Mouse (Mus musculus) forebrain, embryonic 15.5 days (tissue): ENCODE measurements at regions not wholly inside any gene's neighbourhood (a gene's known extent, or its start where the extent isn't known, plus 50 kb on each side); places are given as distances from the start of the nearest gene placed in this dataset.

Experiments
- ATAC-seq: fragments of 200-750 bp; cut with Nextera tagmentation; replicated peaks from 2 replicates; pipeline ENCODE4 v1.8.0; 2017; ENCODE audit warnings: mild to moderate bottlenecking, moderate TSS enrichment, moderate library complexity
- H3K27ac ChIP-seq: fragments of 300-500 bp; sonication (generic); replicated peaks from 2 replicates; pipeline ENCODE4 v1.5.1; 2015; ENCODE audit warnings: mild to moderate bottlenecking, inconsistent platforms
- H3K27me3 ChIP-seq: fragments of 300-500 bp; sonication (generic); 2 replicates; pipeline ENCODE4 v1.6.1; 2015; ENCODE audit warnings: inconsistent platforms
- H3K36me3 ChIP-seq: fragments of 300-500 bp; sonication (generic); 2 replicates; pipeline ENCODE4 v1.6.1; 2015; ENCODE audit warnings: mild to moderate bottlenecking, inconsistent platforms
- H3K4me1 ChIP-seq: fragments of 300-500 bp; sonication (generic); 2 replicates; pipeline ENCODE4 v1.6.1; 2015; ENCODE audit warnings: inconsistent platforms
- H3K4me2 ChIP-seq: fragments of 300-500 bp; sonication (generic); replicated peaks from 2 replicates; pipeline ENCODE4 v1.6.1; 2015; ENCODE audit warnings: mild to moderate bottlenecking, inconsistent platforms
- H3K4me3 ChIP-seq: fragments of 300-500 bp; sonication (generic); 2 replicates; pipeline ENCODE4 v1.5.1; 2015; ENCODE audit warnings: mild to moderate bottlenecking, inconsistent platforms
- H3K9ac ChIP-seq: fragments of 300-500 bp; sonication (generic); replicated peaks from 2 replicates; pipeline ENCODE4 v1.6.1; 2015; ENCODE audit warnings: mild to moderate bottlenecking, inconsistent platforms
- H3K9me3 ChIP-seq: fragments of 300-500 bp; sonication (generic); 2 replicates; pipeline ENCODE4 v1.6.1; 2016; ENCODE audit warnings: inconsistent platforms
- WGBS: fragments of 180-500 bp; shearing (Covaris S2); methylation state at CpG from one replicate; pipeline ENCODE4 v1.1.7; 2015; ENCODE audit warnings: mixed read lengths; 5-methylcytosine and 5-hydroxymethylcytosine counted together

DNA sequence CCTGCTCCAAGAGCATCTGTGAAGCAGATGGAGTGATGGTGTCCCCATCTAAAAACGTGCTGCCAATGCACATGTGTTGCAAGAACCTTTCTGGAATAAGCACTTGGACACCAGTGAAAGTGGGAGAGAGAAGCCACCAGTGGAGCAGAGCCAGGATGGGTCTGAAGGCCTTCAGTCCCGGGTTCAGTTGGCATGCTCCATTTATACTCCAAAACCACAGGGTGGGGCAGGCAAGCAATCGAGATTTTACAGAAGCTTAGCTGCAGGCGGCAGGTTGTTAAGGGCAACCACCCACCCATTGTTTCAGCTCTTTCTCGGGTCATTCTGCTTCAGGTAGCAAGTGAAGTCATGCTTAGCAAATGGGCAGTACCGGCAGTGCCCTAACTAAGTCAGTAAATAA lies 51.8 kb upstream of the Sv2b start:
- no peak overlapping the region for H3K4me3 ChIP-seq
- H3K27me3 ChIP-seq, result no peaks in the 10 kb centered on the region
- 12% methylated on average over 6 of the region's 6 CpGs for WGBS
- H3K9me3 ChIP-seq, result no peaks in the 10 kb centered on the region
- peaks cover 6% of the 10 kb centered on the region; the same call in 1 of the 2 replicates for H3K4me1 ChIP-seq
- no peaks in the 10 kb centered on the region for H3K36me3 ChIP-seq
- H3K9ac ChIP-seq, result no peak overlapping the region
- ATAC-seq, result no peak
- no peak overlapping the region for H3K27ac ChIP-seq
- no peak overlapping the region for H3K4me2 ChIP-seq

DNA sequence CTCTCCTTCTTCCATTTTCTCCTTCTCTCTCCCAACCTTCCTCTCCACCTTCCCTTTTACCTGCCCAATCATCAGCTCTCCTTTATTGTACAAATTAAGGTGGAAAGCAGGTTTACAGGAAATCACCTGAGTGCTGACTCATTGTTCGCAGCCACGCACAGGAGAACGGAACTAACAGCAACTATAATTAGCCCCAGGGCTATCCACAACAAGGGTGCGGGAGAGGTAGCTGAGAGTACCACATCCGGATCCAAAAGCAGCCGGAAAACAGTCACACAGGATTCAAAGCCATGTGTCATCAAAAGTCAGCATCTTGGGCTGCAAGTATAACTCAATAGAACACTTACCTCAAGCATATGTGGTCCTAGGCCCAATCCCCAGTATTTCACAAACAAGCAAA lies 53.5 kb upstream of the Sv2b start:
- H3K9ac ChIP-seq, result no peak overlapping the region
- peaks cover 9% of the 10 kb centered on the region; the same call in 1 of the 2 replicates for H3K4me1 ChIP-seq
- no peak overlapping the region for H3K4me2 ChIP-seq
- 95% methylated on average over 6 of the region's 6 CpGs for WGBS
- H3K9me3 ChIP-seq, result no peaks in the 10 kb centered on the region
- H3K36me3 ChIP-seq, result no peaks in the 10 kb centered on the region
- H3K27me3 ChIP-seq, result no peaks in the 10 kb centered on the region
- H3K27ac ChIP-seq, result no peak overlapping the region
- H3K4me3 ChIP-seq, result no peak overlapping the region
- no peak for ATAC-seq

DNA sequence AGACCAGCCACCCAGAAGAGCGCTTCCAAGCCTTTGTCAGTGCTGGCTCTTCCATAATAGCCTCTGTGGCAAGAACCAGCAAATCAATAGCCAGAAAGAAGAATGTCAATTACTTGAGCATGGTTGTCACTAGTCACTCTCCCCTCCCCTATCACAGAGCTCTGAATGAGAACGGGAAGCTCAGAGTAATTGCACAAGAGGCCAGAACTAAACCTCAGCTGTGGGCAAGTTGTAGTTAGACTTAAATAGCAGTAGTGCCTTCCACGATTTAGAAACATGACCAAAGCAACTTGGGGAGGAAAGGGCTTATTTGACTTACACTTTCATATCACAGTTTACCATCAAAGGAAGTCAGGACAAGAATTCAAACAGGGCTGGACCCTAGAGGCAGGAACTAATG lies 56.4 kb upstream of the Sv2b start:
- Histone ChIP-seq H3K9ac (no peak overlapping the region), H3K9me3 (no peaks in the 10 kb centered on the region), H3K4me1 (peaks cover 9% of the 10 kb centered on the region; the same call in 1 of the 2 replicates), H3K36me3 (no peaks in the 10 kb centered on the region), H3K4me2 (no peak overlapping the region), H3K27me3 (no peaks in the 10 kb centered on the region), H3K27ac (no peak overlapping the region), H3K4me3 (no peak overlapping the region)
- WGBS, result 35% methylated on average over 3 of the region's 3 CpGs
- ATAC-seq, result no peak

DNA sequence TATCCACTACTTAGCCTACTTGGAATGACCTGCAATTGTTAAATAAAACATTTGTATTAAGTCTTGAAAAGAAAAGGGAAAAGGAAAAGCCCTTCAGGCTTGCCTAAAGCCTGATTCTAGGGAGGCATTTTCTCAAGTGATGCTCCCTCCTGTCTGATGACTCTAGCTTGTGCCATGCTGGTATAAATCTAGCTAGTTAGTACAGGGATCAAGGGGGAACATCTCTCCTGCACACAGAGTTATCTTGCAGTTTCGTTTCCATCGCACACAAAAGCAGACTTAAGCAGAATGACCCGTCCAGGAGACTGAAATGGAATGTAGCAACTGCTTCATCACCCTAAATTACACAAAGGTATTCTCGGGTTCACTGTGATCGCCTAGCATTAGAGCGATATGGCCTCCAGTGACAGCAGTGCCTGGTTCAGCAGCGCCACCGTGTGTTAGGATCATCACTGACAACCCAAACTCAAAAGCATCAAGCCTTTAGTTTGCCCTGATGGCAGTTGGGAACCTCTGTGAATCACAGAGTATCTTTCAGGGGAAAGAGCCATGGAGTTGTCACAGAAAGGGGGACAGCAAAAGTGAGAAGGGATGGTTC lies 57.3 kb upstream of the Sv2b start:
- Histone ChIP-seq H3K4me1 (peaks cover 3% of the 10 kb centered on the region; the same call in 1 of the 2 replicates), H3K9me3 (no peaks in the 10 kb centered on the region), H3K27me3 (no peaks in the 10 kb centered on the region), H3K9ac (no peak overlapping the region), H3K27ac (no peak overlapping the region), H3K4me2 (no peak overlapping the region), H3K36me3 (no peaks in the 10 kb centered on the region), H3K4me3 (no peak overlapping the region)
- peak; percentile 52 for ATAC-seq
- 6% methylated on average over 8 of the region's 8 CpGs for WGBS

DNA sequence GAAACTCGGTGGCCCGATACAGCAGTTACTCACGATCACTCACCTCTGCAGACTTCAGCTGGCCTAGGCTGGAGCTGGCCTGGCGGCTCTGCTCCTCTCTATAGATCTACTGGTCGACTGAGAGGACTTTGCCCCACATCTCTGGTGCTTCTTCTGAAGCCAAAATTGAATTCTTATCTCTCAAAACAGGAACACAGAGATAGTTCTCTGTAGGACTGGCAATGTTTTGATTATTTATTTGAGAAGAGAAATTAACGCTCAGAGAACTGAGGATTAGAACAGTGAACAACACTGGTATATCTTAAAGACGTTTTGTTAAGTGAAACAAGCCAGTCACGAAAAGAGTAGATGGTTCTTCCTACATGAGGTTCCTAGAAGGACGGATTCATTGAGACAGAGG lies 59.3 kb upstream of the Sv2b start:
- no peaks in the 10 kb centered on the region for H3K36me3 ChIP-seq
- no peaks in the 10 kb centered on the region for H3K27me3 ChIP-seq
- no peak overlapping the region for H3K4me2 ChIP-seq
- H3K9me3 ChIP-seq, result no peaks in the 10 kb centered on the region
- ATAC-seq, result no peak
- H3K4me3 ChIP-seq, result no peak overlapping the region
- WGBS, result 83% methylated on average over 9 of the region's 9 CpGs
- peaks cover 3% of the 10 kb centered on the region; the same call in 1 of the 2 replicates for H3K4me1 ChIP-seq
- no peak overlapping the region for H3K9ac ChIP-seq
- H3K27ac ChIP-seq, result no peak overlapping the region

DNA sequence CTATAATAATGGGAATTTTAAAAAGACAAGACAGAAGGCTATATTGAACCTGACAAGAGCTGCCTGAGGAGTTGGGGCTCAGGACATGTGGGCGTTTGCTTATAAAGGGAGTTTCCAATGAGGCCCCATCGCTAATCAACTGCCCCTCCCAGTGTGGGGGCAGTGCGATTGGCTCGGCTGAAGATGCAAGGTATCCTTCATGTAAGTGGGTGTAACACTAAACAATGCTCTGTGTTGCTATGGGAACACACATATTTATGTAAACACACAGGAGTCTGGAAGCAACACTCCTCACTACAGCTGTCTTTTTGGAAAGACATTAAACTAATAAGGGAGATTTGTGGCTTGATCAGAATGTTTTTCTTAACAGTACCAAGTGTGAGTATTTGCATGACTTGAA lies 60.3 kb upstream of the Sv2b start:
- Histone ChIP-seq H3K27ac (no peak overlapping the region), H3K9ac (no peak overlapping the region), H3K27me3 (no peaks in the 10 kb centered on the region), H3K36me3 (no peaks in the 10 kb centered on the region), H3K4me3 (no peak overlapping the region), H3K9me3 (no peaks in the 10 kb centered on the region), H3K4me1 (peaks cover 3% of the 10 kb centered on the region; the same call in 1 of the 2 replicates), H3K4me2 (no peak overlapping the region)
- WGBS, result 45% methylated on average over 4 of the region's 4 CpGs
- no peak for ATAC-seq

DNA sequence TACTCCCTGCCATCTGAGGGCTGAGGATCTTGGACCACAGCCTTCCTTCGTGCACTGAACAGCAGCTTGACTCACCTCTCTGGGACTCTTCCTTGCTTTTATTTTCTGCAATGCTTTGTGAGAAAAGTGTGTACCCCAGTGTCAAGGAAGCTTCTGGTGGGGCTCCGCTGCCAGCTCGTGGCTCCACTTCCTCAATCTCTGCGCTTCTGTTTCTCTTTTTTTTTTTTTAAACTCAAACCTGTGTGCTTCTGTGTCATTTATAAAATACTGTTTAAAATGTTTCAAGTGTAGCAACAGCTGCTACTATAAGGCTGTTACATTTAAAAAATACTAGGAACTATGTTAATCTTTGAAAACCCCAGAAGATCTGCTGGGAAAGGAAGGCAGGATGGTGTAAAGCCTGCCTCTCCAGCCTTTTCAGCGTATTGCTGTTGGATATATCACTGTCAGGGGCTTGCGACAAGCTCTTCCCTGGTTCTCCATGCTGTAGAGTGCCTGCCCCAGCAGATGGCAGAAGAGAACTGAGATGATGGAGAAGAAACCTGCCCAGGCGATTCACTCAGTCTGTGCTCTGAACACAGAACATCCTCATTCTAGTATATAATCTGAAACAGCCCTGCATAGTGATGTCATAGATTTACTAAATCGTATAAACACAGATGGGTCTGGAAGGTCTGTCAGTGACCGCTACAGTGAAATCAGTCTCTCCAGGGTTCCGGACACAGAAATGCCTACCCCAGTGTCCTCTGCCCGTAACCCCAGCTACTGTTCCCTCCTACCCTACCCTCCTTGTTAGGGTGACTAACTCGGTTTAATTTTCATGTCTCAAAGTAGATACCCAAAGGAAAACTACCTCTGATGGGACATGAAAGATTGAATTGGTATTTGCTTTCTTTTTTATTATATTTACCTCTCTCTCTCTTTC lies 61.8 kb upstream of the Sv2b start:
- no peaks in the 10 kb centered on the region for H3K27me3 ChIP-seq
- H3K4me1 ChIP-seq, result peaks cover 3% of the 10 kb centered on the region; the same call in 1 of the 2 replicates
- 50% methylated on average over 12 of the region's 12 CpGs for WGBS
- ATAC-seq, result peak; percentile 92
- no peaks in the 10 kb centered on the region for H3K36me3 ChIP-seq
- H3K9me3 ChIP-seq, result no peaks in the 10 kb centered on the region
- no peak overlapping the region for H3K4me2 ChIP-seq
- no peak overlapping the region for H3K27ac ChIP-seq
- H3K4me3 ChIP-seq, result no peak overlapping the region
- no peak overlapping the region for H3K9ac ChIP-seq

DNA sequence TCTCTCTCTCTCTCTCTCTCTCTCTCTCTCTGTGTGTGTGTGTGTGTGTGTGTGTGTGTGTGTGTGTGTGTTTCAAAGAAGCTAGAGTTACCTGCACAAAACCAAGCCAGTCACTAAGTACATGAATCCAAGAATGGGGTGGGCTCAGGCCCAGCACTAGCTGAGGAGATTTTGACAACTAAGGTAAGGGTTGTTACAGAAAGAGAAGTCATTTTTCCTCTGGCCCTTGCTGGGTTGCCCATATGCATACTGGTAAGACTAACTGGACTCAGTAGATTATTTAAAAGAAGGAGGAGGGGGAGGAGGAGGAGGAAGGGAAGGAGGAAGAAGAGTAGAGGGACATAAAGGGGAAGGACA lies 62.4 kb upstream of the Sv2b start:
- H3K4me1 ChIP-seq, result no peaks in the 10 kb centered on the region
- no peaks in the 10 kb centered on the region for H3K36me3 ChIP-seq
- H3K9me3 ChIP-seq, result no peaks in the 10 kb centered on the region
- H3K4me2 ChIP-seq, result no peak overlapping the region
- H3K27me3 ChIP-seq, result no peaks in the 10 kb centered on the region
- ATAC-seq, result no peak
- H3K27ac ChIP-seq, result no peak overlapping the region
- H3K9ac ChIP-seq, result no peak overlapping the region
- no peak overlapping the region for H3K4me3 ChIP-seq

DNA sequence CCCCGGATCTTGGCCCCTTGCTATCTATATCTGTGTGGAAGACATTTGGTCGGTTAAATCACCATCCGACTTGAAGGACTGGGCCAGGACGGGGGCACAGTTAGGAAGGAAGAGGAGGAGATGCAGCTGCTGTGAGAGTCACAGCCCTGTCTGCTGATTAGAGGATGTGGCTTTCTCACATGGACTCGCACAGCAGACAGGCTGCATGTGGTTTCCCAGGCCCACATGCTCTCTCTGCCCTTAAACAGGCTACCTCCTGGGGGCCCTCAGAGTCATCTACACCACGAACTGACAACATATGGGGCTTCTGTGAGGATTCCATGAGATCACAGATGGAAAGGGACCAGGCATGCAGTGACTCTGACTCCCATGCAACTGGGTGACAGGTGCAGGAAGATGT lies 62.9 kb upstream of the Sv2b start:
- H3K27ac ChIP-seq, result no peak overlapping the region
- no peaks in the 10 kb centered on the region for H3K9me3 ChIP-seq
- no peak overlapping the region for H3K9ac ChIP-seq
- no peaks in the 10 kb centered on the region for H3K4me1 ChIP-seq
- H3K36me3 ChIP-seq, result no peaks in the 10 kb centered on the region
- no peak for ATAC-seq
- no peak overlapping the region for H3K4me2 ChIP-seq
- 66% methylated on average over 6 of the region's 6 CpGs for WGBS
- no peak overlapping the region for H3K4me3 ChIP-seq
- H3K27me3 ChIP-seq, result no peaks in the 10 kb centered on the region

DNA sequence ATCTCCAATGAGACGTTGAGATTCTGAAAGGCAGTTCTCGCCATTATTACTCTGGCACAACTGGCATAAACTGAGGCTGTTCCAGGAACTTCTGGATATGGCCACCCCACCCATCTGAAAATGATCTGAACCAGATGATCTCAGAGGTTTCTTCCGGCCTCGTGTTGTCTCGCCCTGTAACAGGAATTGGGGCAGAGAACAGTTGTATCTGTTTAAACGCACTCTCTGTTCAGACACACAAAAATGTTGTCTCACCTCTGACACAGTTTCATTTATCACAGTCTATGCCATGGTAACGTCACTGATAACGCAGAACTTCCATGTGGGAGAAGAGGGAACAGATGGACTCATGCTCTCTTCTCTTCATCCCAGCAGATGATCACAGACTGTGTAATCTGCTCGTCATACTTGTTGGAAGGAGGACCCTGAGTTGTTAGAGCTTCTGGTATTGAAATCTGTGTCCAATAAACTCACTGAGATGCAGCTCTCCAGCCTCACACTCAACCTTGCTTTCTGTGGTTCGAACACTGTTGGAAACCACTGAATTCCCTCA lies 63.9 kb upstream of the Sv2b start:
- no peak for ATAC-seq
- no peak overlapping the region for H3K4me2 ChIP-seq

DNA sequence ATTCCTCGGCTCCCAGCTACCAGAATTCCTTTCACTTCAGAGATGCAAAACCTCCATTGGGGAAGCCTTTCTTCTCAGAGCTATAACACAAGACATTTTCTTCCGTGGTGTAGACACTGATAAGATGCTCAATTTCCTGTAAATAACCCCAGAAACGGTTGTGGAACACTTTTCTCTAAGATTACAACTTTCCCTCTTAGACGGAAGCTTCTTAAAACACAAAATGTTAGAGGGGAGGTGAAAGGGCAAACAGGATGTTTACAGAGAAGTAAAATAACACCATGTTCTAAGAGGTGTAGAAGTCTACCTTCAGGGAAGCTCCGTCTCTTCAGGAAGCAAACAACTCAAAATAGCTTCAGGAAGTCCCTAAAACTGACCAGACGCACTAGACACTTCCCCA lies 65.4 kb upstream of the Sv2b start:
- Histone ChIP-seq H3K4me2 (no peak overlapping the region), H3K4me3 (no peak overlapping the region), H3K27ac (no peak overlapping the region), H3K9ac (no peak overlapping the region), H3K27me3 (no peaks in the 10 kb centered on the region), H3K4me1 (no peaks in the 10 kb centered on the region), H3K36me3 (no peaks in the 10 kb centered on the region), H3K9me3 (no peaks in the 10 kb centered on the region)
- no peak for ATAC-seq
- WGBS, result 88% methylated on average over 6 of the region's 6 CpGs

More for the DNA sequence above, 63.9 kb upstream of the Sv2b start:
- Histone ChIP-seq H3K4me1 (no peaks in the 10 kb centered on the region), H3K4me3 (no peak overlapping the region), H3K27ac (no peak overlapping the region), H3K36me3 (no peaks in the 10 kb centered on the region), H3K9ac (no peak overlapping the region), H3K9me3 (no peaks in the 10 kb centered on the region), H3K27me3 (no peaks in the 10 kb centered on the region)
- 75% methylated on average over 10 of the region's 10 CpGs for whole genome bisulfite sequencing

DNA sequence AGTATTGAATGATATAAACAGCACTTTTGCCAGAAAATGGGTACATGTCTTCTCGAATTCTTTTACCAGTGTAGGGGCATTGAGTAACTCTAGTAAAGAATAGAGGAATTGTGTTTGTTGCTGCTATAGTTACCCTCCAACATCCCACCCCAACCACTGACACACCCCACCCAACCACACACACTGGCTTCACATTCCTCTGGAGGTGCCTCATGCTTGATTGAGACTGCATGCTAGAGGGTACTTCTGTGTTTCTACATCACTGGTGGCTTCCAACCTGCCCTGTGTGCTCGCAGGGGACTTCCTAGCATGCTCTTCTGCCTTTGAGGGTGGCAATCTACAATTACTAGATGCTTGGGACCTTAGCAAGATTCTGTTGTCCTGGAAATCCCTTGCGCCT lies 70.5 kb upstream of the Sv2b start:
- WGBS, result 75% methylated on average over 3 of the region's 3 CpGs
- H3K4me3 ChIP-seq, result no peak overlapping the region
- H3K36me3 ChIP-seq, result no peaks in the 10 kb centered on the region
- H3K4me1 ChIP-seq, result no peaks in the 10 kb centered on the region
- no peak overlapping the region for H3K4me2 ChIP-seq
- H3K9me3 ChIP-seq, result no peaks in the 10 kb centered on the region
- H3K27ac ChIP-seq, result no peak overlapping the region
- no peak overlapping the region for H3K9ac ChIP-seq
- ATAC-seq, result no peak
- no peaks in the 10 kb centered on the region for H3K27me3 ChIP-seq
